ENCODE assay signal across 12 mouse cellular contexts in genomic region chr14:45600587-45600986, GRCm38 (mm10). TPM values are rescaled to one million over a fixed set of nuclear protein-coding genes. Genes with fewer than 3 reads are reported as not detected.
DNase-seq lines count a peak whose midpoint lies in the region; ATAC-seq and TF ChIP-seq lines count a peak whose summit lies in the region.
"Had no signal": no experiment of that assay in that cellular context is flagged by ENCODE, and none has a peak within 500 bp of the region (broad histone marks: within the 10 kb centered on the region; RNA-seq: fewer than 3 reads in every experiment).

No protein-coding gene starts in this region.

- peaks cover 38% of the 10 kb centered on the region for H3K36me3 ChIP-seq in forebrain, postnatal 0 days (ENCODE audit: insufficient read depth)
- H3K36me3 ChIP-seq in forebrain, embryonic 12.5 days (replicated peaks): peaks cover 22% of the 10 kb centered on the region

- ATAC-seq in forebrain, postnatal 0 days: peak; percentile 79
- no peak for ATAC-seq in forebrain, embryonic 12.5 days (ENCODE audit: low FRiP score)
- ATAC-seq in erythroid progenitor cell, adult 5-6 weeks (replicated peaks; ENCODE audit: low FRiP score, poor library complexity, severe bottlenecking): no peak

- no peak for TF ChIP-seq CTCF in forebrain, postnatal 0 days (IDR thresholded peaks at IDR 0.05; ENCODE audit: low read depth)

- H3K27me3 ChIP-seq in forebrain, postnatal 0 days (ENCODE audit: insufficient read depth, low read length): no peaks in the 10 kb centered on the region
- no peaks in the 10 kb centered on the region for H3K27me3 ChIP-seq in forebrain, embryonic 12.5 days
- H3K27me3 ChIP-seq: embryonic facial prominence, embryonic 13.5 days had no signal

- no peak overlapping the region for H3K4me3 ChIP-seq in forebrain, postnatal 0 days (ENCODE audit: low read depth, low read length)
- no peak overlapping the region for H3K4me3 ChIP-seq in forebrain, embryonic 12.5 days (replicated peaks)
- H3K4me3 ChIP-seq: embryonic facial prominence, embryonic 13.5 days had no signal

- no peaks in the 10 kb centered on the region for H3K4me1 ChIP-seq in forebrain, postnatal 0 days (ENCODE audit: insufficient read depth)
- no peaks in the 10 kb centered on the region for H3K4me1 ChIP-seq in forebrain, embryonic 12.5 days

- WGBS in forebrain, postnatal 0 days: 74% methylated on average over 9 of the region's 9 CpGs
- WGBS in forebrain, embryonic 12.5 days: 91% methylated on average over 9 of the region's 9 CpGs

- H3K9ac ChIP-seq in forebrain, postnatal 0 days: no peak overlapping the region
- no peak overlapping the region for H3K9ac ChIP-seq in forebrain, embryonic 12.5 days
- H3K9ac ChIP-seq: embryonic facial prominence, embryonic 13.5 days had no signal

- intact Hi-C loops in left cerebral cortex, postnatal 25 days (cut with DNase I): loop anchor here (5.0 to 10.0 kb wide), 4 partner anchors 33 to 178 kb away; no protein-coding TSS in a partner anchor

- peak; percentile 39 for DNase-seq in forebrain, postnatal 0 days
- peak; percentile 60 for DNase-seq in right cerebral cortex, adult 18-20 months
- no peak for DNase-seq in right cerebral cortex, postnatal 14 days
- peak; percentile 33 to 60 for DNase-seq in left cerebral cortex, postnatal 25 days (ENCODE audit: low spot score in 2 of 2)
- DNase-seq in right cerebral cortex, postnatal 4 days: peak; percentile 44
- DNase-seq in embryo, embryonic 9.5 days (ENCODE audit: extremely low spot score): no peak
- DNase-seq: kidney, adult 2 months; retina, postnatal 1 day; thymus, adult 2 months had no signal

- no peak overlapping the region for H3K27ac ChIP-seq in forebrain, postnatal 0 days (ENCODE audit: low read depth, low read length)
- H3K27ac ChIP-seq in forebrain, embryonic 12.5 days: no peak overlapping the region
- H3K27ac ChIP-seq: embryonic facial prominence, embryonic 13.5 days had no signal

- H3K4me2 ChIP-seq in forebrain, postnatal 0 days (ENCODE audit: low read depth): no peak overlapping the region
- H3K4me2 ChIP-seq in forebrain, embryonic 12.5 days: no peak overlapping the region
- H3K4me2 ChIP-seq: embryonic facial prominence, embryonic 13.5 days had no signal

- H3K9me3 ChIP-seq in forebrain, postnatal 0 days (ENCODE audit: low read length): no peaks in the 10 kb centered on the region
- no peaks in the 10 kb centered on the region for H3K9me3 ChIP-seq in forebrain, embryonic 12.5 days
- H3K9me3 ChIP-seq: embryonic facial prominence, embryonic 13.5 days had no signal

RNA-seq across cellular contexts. Expression of gene Ddhd1, which starts 57.4 kb away (rescaled TPM):
- total RNA-seq in forebrain, postnatal 0 days (2014; rRNA removed): 46.7 and 50.1 TPM in 2 replicates
- polyA plus RNA-seq in forebrain, postnatal 0 days (2015; fragmentation: Nextera tagmentation; extraction: Ambion mirVana): 7.2 and 12.0 TPM in 2 replicates
- 16.7 and 16.8 TPM in 2 replicates for polyA plus RNA-seq in forebrain, embryonic 12.5 days (2016; fragmentation: Nextera tagmentation; extraction: Ambion mirVana)
- total RNA-seq in left cerebral cortex, postnatal 25 days (2021): 10 to 100 TPM; 73.4 to 81.3 TPM
- 118 and 134 TPM in 2 replicates for total RNA-seq in erythroid progenitor cell, adult 5-6 weeks (2015; ENCODE audit: low replicate concordance)
- 173 and 254 TPM in 2 replicates for total RNA-seq in erythroid progenitor cell, adult 5-6 weeks (2017; ENCODE audit: low replicate concordance)

Comparison
In these comparisons a context has a peak if more than half of its experiments do, and no peak if none do; other contexts are left out.
1. DNase-seq: peak in forebrain, postnatal 0 days (single experiment), right cerebral cortex, adult 18-20 months (single experiment), left cerebral cortex, postnatal 25 days (2 of 2) and right cerebral cortex, postnatal 4 days (single experiment); none in right cerebral cortex, postnatal 14 days (single experiment) and embryo, embryonic 9.5 days (single experiment).